Comparison of ENCODE assay signal across 8 mouse cellular contexts in genomic region chr14:95356968-95357367, GRCm38 (mm10).
DNase-seq lines count a peak whose midpoint lies in the region.

No protein-coding gene starts in this region.

- intact Hi-C loops in gastrocnemius, postnatal 14 days (cut with DNase I; ENCODE audit: low total_unique reads): no loop called here

- DNase-seq in gastrocnemius, postnatal 14 days: peak; percentile 4
- DNase-seq in gastrocnemius, adult 18-20 months (ENCODE audit: low spot score): no peak
- peak; percentile 98 to 99 for DNase-seq in cerebellum, postnatal 14 days
- peak; percentile 48 for DNase-seq in layer of hippocampus, adult 9-10 months (ENCODE audit: low spot score)
- peak; percentile 63 for DNase-seq in retina, postnatal 1 day
- no peak for DNase-seq in thymus, postnatal 0 days (ENCODE audit: low spot score)
- DNase-seq in kidney, adult 8-10 months: no peak
- DNase-seq in thymus, postnatal 14 days: no peak

Comparison
In these comparisons a context has a peak if more than half of its experiments do, and no peak if none do; other contexts are left out.
1. DNase-seq: peak in gastrocnemius, postnatal 14 days (single experiment), cerebellum, postnatal 14 days (2 of 2), layer of hippocampus, adult 9-10 months (single experiment) and retina, postnatal 1 day (single experiment); none in gastrocnemius, adult 18-20 months (single experiment), thymus, postnatal 0 days (single experiment), kidney, adult 8-10 months (0 of 2) and thymus, postnatal 14 days (single experiment).